Mouse (Mus musculus): Measurements from ENCODE around the gene 4930469K13Rik. TPM values are rescaled to one million over a fixed set of nuclear protein-coding genes. Genes with fewer than 3 reads are reported as not detected.

Gene 4930469K13Rik
- polyA plus RNA-seq, 1 experiment from 2014 or later: 0.46 TPM

DNA sequence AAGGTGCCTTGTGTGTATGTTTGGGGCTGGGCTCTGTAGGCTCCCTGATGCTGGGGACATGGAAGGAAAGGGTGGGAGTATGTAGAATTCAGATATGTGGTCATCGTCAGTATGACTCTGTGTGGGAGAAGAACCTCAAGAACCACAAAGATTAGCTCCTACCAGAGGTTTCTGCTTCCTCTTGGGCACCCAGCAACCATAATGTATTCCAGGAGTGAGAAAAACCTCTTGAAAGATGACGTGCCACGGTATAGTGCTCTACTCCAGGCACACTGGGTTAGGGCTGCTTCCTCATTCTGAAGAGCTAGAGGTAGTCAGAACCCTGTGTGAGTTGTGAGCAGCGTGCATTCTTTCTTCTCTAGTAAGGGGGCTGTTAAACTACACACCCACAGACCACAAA, 130.6 kb downstream of the 4930469K13Rik start:
- Histone ChIP-seq H3K4me3 (no peak overlapping the region), H3K27me3 (no peaks in the 10 kb centered on the region), H3K36me3 (no peaks in the 10 kb centered on the region), H3K9ac (no peak overlapping the region), H3K9me3 (no peaks in the 10 kb centered on the region), H3K4me1 (peaks cover 6% of the 10 kb centered on the region), H3K27ac (no peak overlapping the region), H3K4me2 (no peak overlapping the region)
- 75% methylated on average over 4 of the region's 4 CpGs for WGBS
- ATAC-seq (ENCODE audit: borderline replicate concordance, extremely low read depth, low FRiP score, low TSS enrichment): no peak

DNA sequence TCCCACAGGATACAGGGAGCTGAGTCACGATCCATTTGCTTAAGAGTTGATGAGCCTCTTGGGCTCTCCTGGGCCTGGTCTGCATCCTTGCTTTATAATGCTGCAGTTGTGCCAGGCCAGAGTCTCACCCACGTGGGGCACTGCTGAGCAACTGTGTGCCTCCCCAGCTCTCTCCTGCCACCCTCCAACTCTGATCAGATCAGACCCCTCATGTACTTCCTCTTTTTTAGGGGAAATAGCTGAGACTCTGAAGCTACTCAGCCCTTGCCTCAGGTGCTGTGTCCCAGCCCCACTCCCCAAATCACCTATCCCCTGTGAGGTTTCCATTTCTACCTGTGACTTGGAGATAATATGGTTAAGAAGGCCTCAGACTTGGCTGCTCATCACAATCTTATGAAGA, 133.0 kb downstream of the 4930469K13Rik start:
- H3K27ac ChIP-seq: no peak overlapping the region
- WGBS: 32% methylated on average over 2 of the region's 2 CpGs
- H3K4me1 ChIP-seq: peaks cover 10% of the 10 kb centered on the region
- no peak overlapping the region for H3K4me3 ChIP-seq
- H3K36me3 ChIP-seq: no peaks in the 10 kb centered on the region
- no peaks in the 10 kb centered on the region for H3K9me3 ChIP-seq
- no peak for ATAC-seq (ENCODE audit: borderline replicate concordance, extremely low read depth, low FRiP score, low TSS enrichment)
- H3K9ac ChIP-seq: no peak overlapping the region
- no peaks in the 10 kb centered on the region for H3K27me3 ChIP-seq
- H3K4me2 ChIP-seq: no peak overlapping the region

GRCm38 (mm10) chr11:33962688-33963407, 135.5 kb downstream of the 4930469K13Rik start, which contains the start of gene Kcnmb1:
Gene Kcnmb1, plus strand, starts transcription at chr11:33963013.
- Histone ChIP-seq H3K36me3 (no peaks in the 10 kb centered on the region), H3K9me3 (no peaks in the 10 kb centered on the region), H3K4me2 (peak within 1 kb of the TSS; percentile 34; the same call in 1 of the 2 replicates), H3K4me1 (peaks cover 10% of the 10 kb centered on the region), H3K27me3 (no peaks in the 10 kb centered on the region), H3K27ac (peak within 1 kb of the TSS; percentile 78), H3K4me3 (no peak within 1 kb of the TSS), H3K9ac (no peak within 1 kb of the TSS)
- WGBS: 17% methylated on average over 6 of the region's 6 CpGs
- peak; percentile 75; the same call in 1 of the 2 replicates for ATAC-seq (ENCODE audit: borderline replicate concordance, extremely low read depth, low FRiP score, low TSS enrichment)

- no peak overlapping the region for H3K4me2 ChIP-seq
- 0 out of 2 replicates have a peak, but pooled peaks have one; percentile 28 for ATAC-seq (ENCODE audit: borderline replicate concordance, extremely low read depth, low FRiP score, low TSS enrichment)
- H3K4me1 ChIP-seq: peaks cover 10% of the 10 kb centered on the region
- WGBS: 30% methylated on average over 7 of the region's 7 CpGs
- peak overlapping the region; percentile 78; the same call in 1 of the 2 replicates for H3K27ac ChIP-seq
- no peaks in the 10 kb centered on the region for H3K9me3 ChIP-seq
- H3K9ac ChIP-seq: no peak overlapping the region
- H3K36me3 ChIP-seq: no peaks in the 10 kb centered on the region
- H3K27me3 ChIP-seq: no peaks in the 10 kb centered on the region
- no peak overlapping the region for H3K4me3 ChIP-seq
Measured at GRCm38 (mm10) chr11:33962178-33962577, 136.2 kb downstream of the 4930469K13Rik start.

- no peak for ATAC-seq (ENCODE audit: borderline replicate concordance, extremely low read depth, low FRiP score, low TSS enrichment)
- H3K4me1 ChIP-seq: peaks cover 10% of the 10 kb centered on the region
- no peak overlapping the region for H3K4me2 ChIP-seq
- no peaks in the 10 kb centered on the region for H3K9me3 ChIP-seq
- WGBS: 77% methylated on average over 8 of the region's 8 CpGs
- no peak overlapping the region for H3K4me3 ChIP-seq
- H3K9ac ChIP-seq: no peak overlapping the region
- no peaks in the 10 kb centered on the region for H3K36me3 ChIP-seq
- H3K27ac ChIP-seq: no peak overlapping the region
- no peaks in the 10 kb centered on the region for H3K27me3 ChIP-seq
Measured at GRCm38 (mm10) chr11:33958713-33959112, 139.6 kb downstream of the 4930469K13Rik start.

DNA sequence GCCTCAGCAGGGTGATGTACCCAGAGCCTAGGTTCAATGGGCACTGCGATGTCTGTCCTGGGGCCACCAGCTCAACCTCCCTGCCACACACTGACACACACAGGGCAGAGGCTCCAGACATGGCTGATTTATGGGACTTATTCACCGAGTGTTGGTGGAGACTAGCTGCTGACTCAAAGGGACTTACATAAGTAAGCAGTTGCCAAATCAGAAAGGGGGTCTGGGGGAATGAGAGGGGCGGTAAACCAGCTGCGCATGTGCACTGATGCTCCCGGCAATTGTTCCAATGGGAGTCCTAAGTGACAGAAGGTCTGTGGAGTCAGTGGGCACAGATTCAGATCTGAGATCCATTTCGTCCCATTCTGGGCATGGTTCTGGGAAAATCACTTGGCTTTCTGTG, 140.8 kb downstream of the 4930469K13Rik start:
- Histone ChIP-seq H3K9me3 (no peaks in the 10 kb centered on the region), H3K9ac (no peak overlapping the region), H3K4me1 (peaks cover 3% of the 10 kb centered on the region; the same call in 1 of the 2 replicates), H3K36me3 (no peaks in the 10 kb centered on the region), H3K4me2 (no peak overlapping the region), H3K27me3 (no peaks in the 10 kb centered on the region), H3K4me3 (no peak overlapping the region), H3K27ac (no peak overlapping the region)
- ATAC-seq (ENCODE audit: borderline replicate concordance, extremely low read depth, low FRiP score, low TSS enrichment): no peak
- 81% methylated on average over 6 of the region's 6 CpGs for WGBS

- Histone ChIP-seq H3K9ac (no peak overlapping the region), H3K27me3 (no peaks in the 10 kb centered on the region), H3K27ac (no peak overlapping the region), H3K4me2 (no peak overlapping the region), H3K36me3 (no peaks in the 10 kb centered on the region), H3K9me3 (no peaks in the 10 kb centered on the region), H3K4me1 (peaks cover 2% of the 10 kb centered on the region; the same call in 1 of the 2 replicates), H3K4me3 (no peak overlapping the region)
- WGBS: 72% methylated on average over 5 of the region's 5 CpGs
- ATAC-seq (ENCODE audit: borderline replicate concordance, extremely low read depth, low FRiP score, low TSS enrichment): no peak
Measured at GRCm38 (mm10) chr11:33956623-33957022, 141.7 kb downstream of the 4930469K13Rik start.

- Histone ChIP-seq H3K27ac (no peak overlapping the region), H3K9me3 (no peaks in the 10 kb centered on the region), H3K4me1 (peaks cover 3% of the 10 kb centered on the region; the same call in 1 of the 2 replicates), H3K4me3 (no peak overlapping the region), H3K9ac (no peak overlapping the region), H3K4me2 (no peak overlapping the region), H3K27me3 (no peaks in the 10 kb centered on the region), H3K36me3 (no peaks in the 10 kb centered on the region)
- ATAC-seq (ENCODE audit: borderline replicate concordance, extremely low read depth, low FRiP score, low TSS enrichment): no peak
- WGBS: 68% methylated on average over 4 of the region's 4 CpGs
Measured at GRCm38 (mm10) chr11:33955982-33956381, 142.4 kb downstream of the 4930469K13Rik start.

- H3K4me1 ChIP-seq: peaks cover 3% of the 10 kb centered on the region; the same call in 1 of the 2 replicates
- no peak overlapping the region for H3K4me2 ChIP-seq
- WGBS: 55% methylated on average over 8 of the region's 8 CpGs
- ATAC-seq (ENCODE audit: borderline replicate concordance, extremely low read depth, low FRiP score, low TSS enrichment): peak; percentile 75; the same call in 1 of the 2 replicates
- no peak overlapping the region for H3K9ac ChIP-seq
- no peak overlapping the region for H3K4me3 ChIP-seq
- H3K27me3 ChIP-seq: no peaks in the 10 kb centered on the region
- peak overlapping the region; percentile 70 for H3K27ac ChIP-seq
- H3K9me3 ChIP-seq: no peaks in the 10 kb centered on the region
- H3K36me3 ChIP-seq: no peaks in the 10 kb centered on the region
Measured at GRCm38 (mm10) chr11:33951684-33952625, 146.4 kb downstream of the 4930469K13Rik start.

DNA sequence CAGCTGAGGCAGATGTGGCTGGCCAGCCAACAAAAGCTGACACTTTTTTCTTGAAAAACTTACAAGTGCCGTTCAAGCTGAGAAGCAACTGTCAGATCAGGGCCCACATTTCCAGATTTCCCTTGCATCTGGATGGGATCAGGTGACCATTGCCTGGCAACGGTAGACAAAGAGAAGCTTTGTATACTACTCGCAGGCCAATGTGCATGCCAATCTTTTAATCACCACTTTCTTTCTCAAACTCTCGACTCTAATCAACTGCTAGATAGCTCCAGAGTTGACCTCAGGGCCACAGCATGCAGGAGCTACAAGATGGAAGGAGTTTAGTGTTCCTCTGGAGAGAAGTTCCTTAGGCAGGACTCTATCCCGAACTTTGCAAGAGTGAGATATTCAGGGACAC, 147.2 kb downstream of the 4930469K13Rik start:
- H3K4me1 ChIP-seq: peaks cover 3% of the 10 kb centered on the region; the same call in 1 of the 2 replicates
- WGBS: 41% methylated on average over 5 of the region's 5 CpGs
- ATAC-seq (ENCODE audit: borderline replicate concordance, extremely low read depth, low FRiP score, low TSS enrichment): no peak; the same call in 1 of the 2 replicates

GRCm38 (mm10) chr11:33946501-33946900, 151.9 kb downstream of the 4930469K13Rik start:
- H3K4me3 ChIP-seq: no peak overlapping the region
- H3K36me3 ChIP-seq: no peaks in the 10 kb centered on the region
- no peak overlapping the region for H3K27ac ChIP-seq
- H3K4me2 ChIP-seq: no peak overlapping the region
- H3K4me1 ChIP-seq: no peaks in the 10 kb centered on the region
- no peak overlapping the region for H3K9ac ChIP-seq
- 63% methylated on average over 4 of the region's 4 CpGs for WGBS
- no peak for ATAC-seq (ENCODE audit: borderline replicate concordance, extremely low read depth, low FRiP score, low TSS enrichment)
- H3K27me3 ChIP-seq: no peaks in the 10 kb centered on the region
- H3K9me3 ChIP-seq: no peaks in the 10 kb centered on the region

More for the DNA sequence above, 147.2 kb downstream of the 4930469K13Rik start:
- Histone ChIP-seq H3K36me3 (no peaks in the 10 kb centered on the region), H3K27me3 (no peaks in the 10 kb centered on the region), H3K4me2 (no peak overlapping the region), H3K4me3 (no peak overlapping the region), H3K9me3 (no peaks in the 10 kb centered on the region), H3K9ac (no peak overlapping the region), H3K27ac (peak overlapping the region; percentile 70; the same call in 1 of the 2 replicates)

Data from lung, embryonic 15.5 days (tissue).